Mouse (Mus musculus) adrenal gland, postnatal 25 days (tissue): ENCODE measurements around the gene Arhgap23. TPM values are rescaled to one million over a fixed set of nuclear protein-coding genes. Genes with fewer than 3 reads are reported as not detected.

Experiments used
- DNase-seq: peaks from one replicate; pipeline ENCODE4 v3.0.0; 2021; ENCODE audit warnings: mixed read lengths
- total RNA-seq: library from RNA; stranded (reverse); gene quantifications from 2 replicates; pipeline ENCODE4 v1.2.3, GENCODE M21; 2021

The Arhgap23 gene
- total RNA-seq, 1 experiment from 2014 or later = 37.8 TPM

DNA sequence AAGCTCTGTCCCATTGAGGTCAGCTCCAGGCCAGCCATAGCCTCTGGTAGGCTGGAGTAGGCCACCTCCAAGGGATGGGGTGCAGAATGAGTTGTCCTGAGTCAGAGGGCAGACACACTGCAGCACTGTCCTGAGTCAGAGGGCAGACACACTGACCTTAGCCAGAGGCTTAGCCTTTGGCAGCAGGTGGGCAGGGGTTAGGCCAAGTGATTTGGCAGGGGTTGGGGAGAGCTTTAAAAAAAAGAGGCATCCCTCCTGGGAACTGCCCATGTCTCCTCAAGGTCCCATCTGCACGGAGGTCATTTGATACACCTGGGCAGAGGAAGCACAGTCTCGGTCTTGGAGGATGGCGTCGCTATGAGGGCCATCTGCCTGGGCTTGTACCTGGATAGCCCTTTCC, 48.7 kb downstream of the Arhgap23 start:
- no peak for DNase-seq

DNA sequence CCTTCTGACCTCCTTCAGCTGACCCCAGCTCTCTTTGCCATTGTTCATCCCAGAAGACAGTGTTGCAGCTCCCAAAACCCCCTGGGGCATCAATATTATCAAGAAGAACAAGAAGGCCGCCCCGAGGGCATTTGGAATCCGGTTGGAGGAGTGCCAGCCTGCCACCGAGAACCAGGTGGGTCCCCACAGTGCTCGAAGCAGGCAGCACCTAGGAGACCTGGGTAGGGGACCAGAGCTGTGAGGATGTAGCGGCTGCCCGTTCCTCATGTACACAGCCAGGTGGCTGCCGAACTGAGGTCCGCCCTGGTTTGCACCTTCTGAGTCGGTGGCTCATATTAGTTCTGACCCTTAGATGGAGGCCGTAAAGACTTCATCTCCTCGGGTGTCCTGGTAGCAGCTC, 50.6 kb downstream of the Arhgap23 start:
- DNase-seq = no peak

DNA sequence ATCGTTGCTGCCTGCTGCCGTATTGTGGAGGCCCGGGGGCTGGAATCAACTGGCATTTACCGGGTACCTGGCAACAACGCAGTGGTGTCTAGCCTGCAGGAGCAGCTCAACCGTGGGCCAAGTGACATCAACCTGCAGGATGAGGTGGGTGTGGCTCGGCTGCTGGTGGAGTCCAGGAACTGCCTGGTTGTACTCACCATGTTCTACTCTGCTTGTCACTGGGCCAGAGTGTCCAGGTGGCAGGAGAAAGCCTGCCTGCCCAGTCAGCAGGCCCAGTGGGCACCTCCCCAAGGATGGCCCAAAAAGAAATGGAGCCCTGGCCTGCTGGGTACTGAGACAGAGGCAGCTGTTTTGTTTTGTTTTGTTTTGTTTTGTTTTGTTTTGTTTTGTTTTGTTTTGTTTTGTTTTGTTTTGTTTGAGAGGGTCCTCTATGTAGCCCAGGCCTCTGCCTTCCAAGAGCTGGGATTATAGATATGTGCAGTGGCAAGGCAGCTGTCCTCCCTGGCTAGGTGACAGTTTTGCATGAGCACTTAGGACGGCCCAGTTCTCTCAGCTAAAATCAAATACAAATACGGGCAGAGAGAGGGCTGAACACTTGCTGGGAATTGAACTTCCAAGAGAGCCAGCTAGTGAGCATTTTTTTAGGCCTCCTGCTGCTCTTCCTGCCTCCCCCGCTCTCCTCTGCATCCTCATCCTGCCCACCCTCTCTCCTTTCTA, 51.3 kb downstream of the Arhgap23 start:
- DNase-seq = no peak

DNA sequence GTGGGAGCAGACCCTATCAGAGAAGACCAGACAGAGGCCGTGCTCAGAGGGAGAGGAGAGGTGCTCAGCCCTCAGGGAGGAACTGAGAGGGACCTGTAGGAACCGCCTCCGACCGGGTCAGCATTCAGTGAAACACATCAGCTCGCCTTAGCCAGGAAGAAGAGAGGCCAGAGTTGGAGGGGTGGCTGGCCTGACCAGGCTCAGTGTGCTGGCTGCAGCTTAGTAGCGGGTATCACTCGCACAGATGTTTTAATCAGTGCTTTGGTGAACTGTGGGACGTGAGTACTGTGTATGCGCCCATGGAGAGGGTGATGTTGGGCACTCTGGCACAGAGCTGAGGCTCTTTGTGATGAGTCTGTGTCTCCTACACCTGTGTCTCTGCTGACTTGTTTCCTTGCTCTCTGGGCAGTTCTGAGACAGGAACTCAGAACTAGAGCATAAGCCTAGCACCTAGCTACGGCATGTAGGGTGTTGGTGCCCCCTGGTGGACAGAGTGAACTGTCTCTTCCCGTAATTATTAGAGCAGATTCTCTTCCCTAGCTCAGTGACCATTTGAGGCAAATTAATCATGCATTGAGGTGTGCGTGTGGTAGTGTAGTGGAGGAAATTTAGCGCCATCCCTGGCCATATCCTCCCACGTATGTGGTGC, 53.4 kb downstream of the Arhgap23 start:
- DNase-seq = peak; percentile 87

DNA sequence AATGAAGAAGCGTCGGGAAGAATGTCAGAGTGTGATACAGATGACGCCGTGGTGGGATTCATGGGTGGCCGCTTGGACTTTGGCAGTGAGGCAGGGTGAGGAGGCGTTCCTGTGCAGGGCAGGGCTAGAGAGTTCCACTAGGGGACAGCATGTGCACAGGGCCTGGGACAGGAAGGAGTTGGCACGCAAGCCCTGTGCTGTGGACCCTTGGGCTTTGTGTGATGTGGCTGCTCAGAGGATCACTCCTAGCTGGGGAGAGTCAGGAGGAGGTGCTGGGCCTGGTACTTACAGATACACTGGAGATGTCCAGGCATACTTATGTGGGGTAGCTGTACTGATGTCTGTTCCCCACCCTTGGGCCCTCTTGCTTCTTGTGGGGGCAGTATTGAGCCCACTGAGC, 54.5 kb downstream of the Arhgap23 start:
- DNase-seq = no peak

DNA sequence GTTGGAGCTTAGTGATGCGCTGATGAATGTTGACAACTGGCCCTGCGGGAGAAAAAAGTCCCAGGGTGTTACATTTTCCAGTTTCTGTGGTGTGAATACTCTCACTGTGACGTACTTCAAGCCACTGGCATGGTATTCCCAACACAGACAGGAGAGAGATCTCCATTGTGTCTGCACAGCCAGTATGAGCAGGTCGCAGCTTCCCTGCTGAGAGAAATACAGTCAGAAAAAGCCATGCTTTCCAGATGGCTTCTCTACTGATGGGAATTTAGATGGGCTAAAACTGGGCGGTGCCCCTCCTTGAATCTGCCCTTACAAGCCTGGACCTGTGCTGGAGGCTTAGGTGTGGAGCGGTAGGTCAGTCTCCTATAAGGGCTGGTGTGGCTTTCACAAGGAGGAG, 55.9 kb downstream of the Arhgap23 start:
- no peak for DNase-seq

DNA sequence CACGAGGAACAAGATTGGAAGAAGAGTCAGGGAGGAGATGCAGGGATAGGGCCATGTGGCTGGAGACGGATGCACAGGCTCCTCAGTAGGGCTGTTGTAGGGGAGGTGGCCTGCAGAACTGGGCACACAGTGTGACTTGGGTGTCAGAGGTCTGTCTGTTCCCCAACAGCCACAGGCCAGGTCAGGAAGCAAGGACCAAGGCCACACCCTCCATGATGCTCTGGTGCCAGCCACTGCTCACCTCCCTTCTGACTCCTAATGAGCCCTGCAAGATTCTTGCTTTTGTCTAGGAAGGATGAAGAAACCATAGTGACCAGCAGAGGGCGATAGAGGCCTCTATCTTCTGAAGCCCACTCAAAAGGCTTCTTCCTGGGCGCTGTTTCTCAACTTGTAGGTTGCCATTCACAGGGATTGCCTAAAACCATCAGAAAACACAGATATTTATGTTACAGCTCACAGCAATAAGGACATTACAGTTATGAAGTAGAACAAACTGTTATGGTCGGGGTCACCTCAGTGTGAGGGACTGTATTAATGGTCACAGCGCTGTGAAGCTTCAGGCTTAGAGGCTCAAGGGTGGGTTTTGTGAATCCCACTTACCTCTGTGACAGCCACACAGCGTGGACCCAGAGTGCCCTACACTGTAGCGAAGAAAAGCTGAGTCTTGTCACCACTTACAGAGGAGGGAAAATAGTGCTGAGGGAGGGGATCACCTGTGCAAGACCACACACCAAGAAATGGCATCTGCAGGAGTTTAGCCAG, 61.2 kb downstream of the Arhgap23 start:
- no peak for DNase-seq

DNA sequence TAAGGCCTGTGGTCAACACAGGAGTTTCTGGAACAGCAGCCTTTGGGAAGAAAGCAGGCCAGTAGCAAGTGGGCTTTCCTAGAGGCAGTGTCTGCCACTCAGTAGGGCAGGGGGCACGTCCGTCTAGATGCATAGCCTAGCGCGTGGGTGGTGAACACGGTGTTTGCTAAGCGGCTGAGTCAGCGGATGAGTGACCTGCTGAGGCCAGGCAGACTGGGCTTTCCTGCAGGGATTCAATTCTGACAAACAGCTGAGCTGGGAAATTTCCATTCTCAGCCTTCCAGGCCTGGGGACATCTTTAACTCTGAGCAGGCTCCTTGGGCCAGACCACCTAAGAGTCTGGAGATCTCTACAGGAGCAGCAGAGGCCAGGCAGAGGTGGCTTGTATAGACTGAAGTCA, 62.1 kb downstream of the Arhgap23 start:
- DNase-seq = peak; percentile 44

DNA sequence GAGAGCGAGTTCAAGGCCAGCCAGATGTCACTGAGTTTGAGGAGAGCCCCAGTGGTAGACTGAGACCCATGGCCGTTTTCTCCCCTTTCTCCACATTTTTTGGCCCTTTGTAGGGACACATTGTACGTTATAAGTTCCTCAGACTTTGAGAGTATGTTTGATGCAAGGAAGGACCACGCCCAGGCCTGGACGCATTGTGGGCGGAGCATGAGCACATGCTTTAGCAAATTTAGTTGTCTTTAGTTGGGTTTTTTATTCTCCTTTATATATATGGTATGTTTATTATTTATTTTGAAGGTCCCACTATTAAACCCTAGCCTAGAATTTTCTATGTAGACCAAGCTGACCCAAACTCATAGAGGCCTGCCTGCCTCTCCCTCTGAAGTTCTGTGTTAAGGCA, 63.0 kb downstream of the Arhgap23 start:
- no peak for DNase-seq

DNA sequence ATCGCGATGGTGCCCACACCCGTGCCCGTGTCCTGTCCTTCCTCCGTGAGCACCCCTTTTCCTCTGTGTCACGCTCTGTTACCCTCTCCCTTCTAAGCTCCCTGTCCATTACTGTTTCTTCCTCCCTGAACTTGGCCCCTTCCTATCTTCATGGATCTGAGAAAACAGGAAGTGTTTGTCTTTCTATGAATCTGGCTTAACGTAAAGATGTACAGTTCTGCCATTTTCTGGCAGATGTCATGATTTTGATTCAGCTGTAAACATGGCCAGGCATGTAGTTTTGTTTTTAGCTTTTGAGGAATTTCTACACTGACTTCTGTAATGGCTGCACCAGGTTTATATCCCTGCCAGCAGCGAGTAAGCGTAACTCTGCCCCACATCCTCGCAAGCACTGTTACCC, 63.8 kb downstream of the Arhgap23 start:
- no peak for DNase-seq

DNA sequence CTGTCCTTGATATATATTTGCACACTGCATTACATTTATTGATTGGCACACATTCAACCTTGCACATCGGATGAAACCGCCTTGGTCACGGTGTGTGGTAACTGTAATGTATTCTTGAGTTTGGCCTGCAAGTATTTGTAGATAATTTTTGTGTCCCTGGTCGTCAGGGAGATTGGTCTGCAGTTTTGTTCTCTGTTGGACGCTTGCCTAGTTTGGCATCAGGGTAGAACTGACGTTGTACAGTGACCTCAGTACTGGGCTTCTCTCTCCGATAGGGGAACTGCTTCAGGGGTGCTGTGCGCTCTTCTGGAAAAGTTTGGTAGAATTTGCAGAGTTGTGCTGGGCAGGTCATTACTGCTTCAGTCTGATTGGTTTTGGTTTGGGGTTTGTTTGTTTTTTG, 64.5 kb downstream of the Arhgap23 start:
- no peak for DNase-seq

DNA sequence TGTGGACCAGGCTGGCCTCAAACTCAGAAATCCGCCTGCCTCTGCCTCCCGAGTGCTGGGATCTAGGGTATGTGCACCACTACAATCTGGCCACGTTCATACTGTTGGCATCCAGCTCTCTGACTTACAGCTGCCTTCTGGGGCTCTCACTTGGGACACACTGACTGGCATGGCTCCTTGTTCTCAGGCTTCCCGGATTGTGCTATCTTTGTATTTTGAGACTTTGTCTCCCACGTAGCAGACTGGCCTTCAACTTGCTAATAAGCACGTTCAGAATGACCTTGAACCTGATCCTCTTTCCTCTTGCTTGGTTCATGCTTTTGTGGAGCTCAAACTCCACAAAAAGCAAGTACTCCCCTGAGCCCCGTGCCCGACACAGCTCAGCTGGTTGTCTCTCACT, 70.3 kb downstream of the Arhgap23 start:
- no peak for DNase-seq

DNA sequence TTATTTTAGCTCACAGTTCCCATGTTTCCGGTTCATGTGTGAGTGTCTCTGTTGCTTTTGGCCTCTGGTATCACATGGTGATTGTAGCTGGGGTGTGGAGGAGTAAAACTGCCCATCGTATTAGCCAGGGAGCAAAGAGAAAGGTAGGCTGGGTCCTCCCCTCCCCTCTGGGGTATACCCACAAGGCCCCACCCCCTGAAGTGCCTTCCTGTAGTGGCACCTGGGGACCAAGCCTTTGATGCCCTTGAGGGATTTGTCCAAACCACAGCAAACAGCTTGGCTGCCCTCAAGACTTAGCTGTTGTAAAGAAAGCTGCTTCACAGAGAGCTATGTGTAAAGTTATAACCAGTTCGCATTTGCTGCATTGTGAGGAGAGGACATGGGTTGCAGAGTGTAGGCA, 72.3 kb downstream of the Arhgap23 start:
- no peak for DNase-seq

DNA sequence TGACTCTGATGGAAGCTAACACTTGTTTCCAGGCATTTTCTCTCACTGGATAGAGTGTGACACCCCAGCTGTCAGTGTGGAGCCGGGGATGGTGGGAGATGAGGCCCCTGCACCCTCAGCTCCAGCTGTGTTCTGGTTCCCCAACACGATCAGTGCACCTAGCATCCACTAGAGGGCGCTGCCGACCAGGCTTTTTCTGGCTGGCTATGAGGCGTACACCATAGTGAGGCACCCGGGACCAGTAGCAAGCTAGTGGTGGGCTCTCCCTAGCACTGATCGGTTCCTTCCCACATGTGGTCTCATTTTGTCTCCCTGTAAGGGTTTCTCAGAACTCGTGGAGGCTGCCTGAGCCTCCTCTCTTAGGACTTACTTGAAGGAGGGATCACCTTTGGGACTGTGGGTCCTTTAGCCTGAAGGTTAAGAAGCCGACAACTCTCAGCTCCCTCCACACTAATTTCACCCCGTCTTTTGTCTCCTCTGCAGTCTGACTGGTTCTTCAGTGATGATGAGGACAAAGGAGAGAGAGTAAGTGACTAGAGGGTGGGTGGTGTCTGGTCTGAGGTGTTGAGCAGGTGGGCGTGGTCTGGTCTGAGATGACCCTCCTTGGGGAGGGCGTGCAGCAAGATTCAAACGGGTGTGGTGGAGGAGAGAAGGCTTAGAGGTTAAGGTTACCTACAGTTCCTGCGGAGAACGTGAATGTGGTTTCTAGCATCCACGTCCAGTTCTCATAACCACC, 74.4 kb downstream of the Arhgap23 start:
- DNase-seq = peak; percentile 79

DNA sequence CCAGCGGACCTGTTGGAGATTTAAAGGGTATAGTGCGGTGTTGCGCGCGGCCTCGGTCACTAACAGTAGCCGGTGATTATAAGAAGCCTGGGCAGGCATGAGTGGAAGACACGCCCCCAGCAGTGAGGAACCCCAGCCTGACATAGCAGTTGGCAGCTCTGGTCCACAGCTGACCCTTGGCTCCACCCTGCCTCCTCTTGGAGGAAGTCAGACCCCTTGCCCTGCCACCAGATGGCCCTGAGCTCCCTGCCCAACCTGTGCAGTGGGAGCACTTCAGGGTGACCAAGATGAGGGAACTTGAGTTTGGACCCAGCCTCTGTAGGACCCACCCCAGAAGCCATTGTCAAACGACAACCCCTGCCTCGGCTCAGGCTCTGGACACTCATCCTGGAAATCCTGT, 76.3 kb downstream of the Arhgap23 start:
- DNase-seq = no peak

DNA sequence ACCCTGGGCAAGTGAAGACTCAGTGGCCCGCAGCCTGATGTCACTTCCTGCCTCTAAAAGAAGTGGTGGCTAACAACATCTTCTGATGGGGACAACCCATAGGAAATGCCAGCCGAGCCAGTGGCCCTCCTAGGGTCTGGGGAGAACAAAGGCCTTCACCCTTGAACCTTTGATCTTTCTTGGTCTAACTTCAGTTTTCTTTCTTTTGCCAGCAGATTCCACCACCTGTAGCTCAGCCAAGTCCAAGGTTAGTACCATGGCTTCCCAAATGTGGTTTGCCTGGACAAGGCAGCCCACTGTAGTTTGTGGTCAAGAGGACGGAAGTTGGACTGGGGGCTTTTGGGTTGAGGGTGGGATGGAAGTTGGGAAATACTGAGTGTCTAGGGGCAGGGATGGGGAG, 77.5 kb downstream of the Arhgap23 start:
- no peak for DNase-seq

DNA sequence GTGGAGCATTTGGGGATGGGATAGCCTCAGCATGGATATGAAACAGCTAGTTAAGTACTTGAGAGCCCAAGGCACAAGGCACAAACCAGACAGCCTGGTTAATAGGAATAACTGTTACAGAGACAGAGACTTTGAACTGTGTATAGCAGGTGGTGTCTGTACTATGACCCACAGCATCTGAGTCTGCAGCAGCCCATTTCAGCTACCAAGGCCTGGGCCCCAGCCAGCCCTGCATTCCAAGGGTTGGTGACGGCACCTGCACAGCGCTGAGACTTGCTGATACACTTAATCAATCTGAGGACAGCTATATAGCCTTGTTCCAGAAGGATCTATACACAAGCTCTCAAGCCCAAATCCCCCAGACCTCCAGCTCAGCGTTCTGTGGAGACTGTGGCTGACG, 82.2 kb downstream of the Arhgap23 start:
- DNase-seq = no peak

DNA sequence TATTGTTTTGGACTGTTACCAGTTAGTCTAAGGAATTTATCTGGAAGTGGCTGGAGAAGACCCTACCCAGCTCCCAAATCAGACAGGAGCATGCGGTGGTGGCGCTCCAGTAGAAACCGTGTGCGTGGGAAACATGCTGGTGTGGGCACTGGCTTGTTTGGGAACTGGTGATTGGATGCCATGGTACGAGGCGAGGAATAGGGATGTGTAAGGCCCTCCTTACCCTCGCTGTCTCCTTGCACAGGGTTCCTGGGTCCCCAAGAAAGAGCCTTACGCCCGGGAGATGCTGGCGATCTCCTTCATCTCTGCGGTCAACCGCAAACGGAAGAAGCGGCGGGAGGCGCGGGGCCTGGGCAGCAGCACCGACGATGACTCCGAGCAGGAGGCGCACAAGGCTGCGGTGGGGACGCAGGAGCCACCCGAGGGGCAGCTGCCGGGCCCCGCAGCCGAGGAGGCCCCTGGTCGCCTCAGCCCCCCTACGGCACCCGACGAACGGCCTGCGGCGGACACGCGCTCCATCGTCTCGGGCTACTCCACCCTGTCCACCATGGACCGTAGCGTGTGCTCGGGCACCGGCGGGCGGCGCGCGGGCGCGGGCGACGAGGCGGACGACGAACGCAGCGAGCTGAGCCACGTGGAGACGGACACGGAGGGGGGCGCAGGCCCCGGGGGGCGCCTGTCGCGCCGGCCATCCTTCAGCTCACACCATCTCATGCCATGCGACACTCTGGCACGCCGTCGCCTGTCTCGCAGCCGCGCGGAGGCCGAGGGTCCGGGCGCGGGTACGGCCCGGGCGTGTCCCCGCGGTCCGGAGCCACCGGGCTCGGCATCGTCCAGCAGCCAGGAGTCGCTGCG, 84.8 kb downstream of the Arhgap23 start, which contains the start of gene 4933428G20Rik:
4933428G20Rik (minus strand) TSS at position 476 of the 855 bp plus-strand sequence.
- DNase-seq = no peak

DNA sequence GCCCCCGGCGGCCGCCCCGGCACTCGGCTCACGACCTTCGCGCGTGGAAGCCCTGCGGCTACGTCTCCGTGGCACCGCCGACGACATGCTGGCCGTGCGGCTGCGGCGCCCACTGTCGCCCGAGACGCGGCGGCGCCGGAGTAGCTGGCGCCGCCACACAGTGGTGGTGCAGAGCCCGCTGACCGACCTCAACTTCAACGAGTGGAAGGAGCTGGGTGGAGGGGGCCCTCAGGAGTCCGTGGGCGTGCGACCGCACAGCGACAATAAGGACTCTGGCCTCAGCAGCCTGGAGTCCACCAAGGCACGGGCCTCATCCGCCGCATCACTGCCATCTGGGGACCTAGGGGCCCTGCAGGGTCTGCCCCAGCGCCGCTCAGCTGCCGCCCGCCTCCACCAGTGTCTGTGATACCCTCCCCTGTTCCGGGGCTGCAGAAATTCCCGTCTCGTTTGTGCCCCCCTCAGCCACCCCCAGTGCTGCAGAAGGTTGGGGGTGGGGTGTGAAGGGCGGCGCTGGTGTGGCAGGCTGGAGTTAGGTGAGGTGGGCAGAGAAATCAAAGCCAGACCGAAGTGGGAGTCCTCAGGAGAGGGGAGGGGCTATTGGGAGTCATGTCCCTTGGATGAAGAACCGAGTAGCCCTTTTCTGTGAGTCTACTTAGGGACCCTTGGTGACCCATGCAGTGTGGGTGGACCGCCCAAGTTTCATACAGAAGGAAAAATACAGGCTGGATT, 85.6 kb downstream of the Arhgap23 start:
- DNase-seq = no peak

DNA sequence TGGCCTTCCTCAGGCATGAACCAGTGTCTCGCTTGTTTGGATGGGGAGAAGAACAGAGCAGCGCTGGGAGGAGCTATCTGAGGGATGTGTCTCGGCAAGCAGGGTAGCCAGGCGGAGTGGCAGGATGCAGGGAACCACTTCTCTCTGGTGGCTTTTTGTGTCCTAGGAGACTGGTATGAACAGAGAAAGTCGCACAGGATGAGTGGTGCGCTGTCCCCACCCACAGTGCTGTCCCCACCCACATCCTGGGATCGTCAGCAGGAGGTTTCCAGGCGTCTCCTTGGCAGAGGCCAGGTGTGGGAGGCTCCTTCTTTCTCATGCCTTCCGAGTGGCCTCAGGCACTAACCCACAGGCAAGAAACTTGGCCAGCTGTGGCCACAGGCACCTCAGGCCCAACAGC, 87.0 kb downstream of the Arhgap23 start:
- DNase-seq = no peak

DNA sequence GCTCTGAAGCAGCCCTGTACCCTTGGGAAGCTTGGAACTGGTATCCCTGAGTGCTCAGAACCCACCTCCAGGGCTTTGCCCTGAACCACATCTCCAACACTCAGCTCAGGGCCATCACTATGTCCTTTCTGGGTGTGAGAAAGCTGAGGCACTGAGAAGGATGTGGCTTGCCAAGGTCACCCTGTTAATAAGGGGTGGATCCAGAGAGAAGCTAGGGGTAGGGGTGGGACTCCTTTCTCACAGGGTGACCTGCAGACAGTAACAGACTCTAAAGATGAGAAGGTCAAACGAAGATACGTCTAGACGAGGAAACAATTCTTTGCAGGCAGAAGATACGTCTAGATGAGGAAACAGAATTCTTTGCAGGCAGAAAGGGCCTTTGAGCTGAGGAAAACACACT, 87.5 kb downstream of the Arhgap23 start:
- DNase-seq = no peak
